Comparison of ENCODE assay signal across 19 mouse cellular contexts in genomic region chr12:91869352-91869751, GRCm38 (mm10).
"Had no signal": no experiment of that assay in that cellular context is flagged by ENCODE, and none has a peak within 500 bp of the region (broad histone marks: within the 10 kb centered on the region; RNA-seq: fewer than 3 reads in every experiment).

No protein-coding gene starts in this region.

- H3K4me2 ChIP-seq: lung, embryonic 14.5 days; midbrain, embryonic 12.5 days; neural tube, embryonic 13.5 days; neural tube, embryonic 15.5 days had no signal

- ATAC-seq: midbrain, embryonic 16.5 days had no signal

- H3K27me3 ChIP-seq: midbrain, embryonic 12.5 days; neural tube, embryonic 13.5 days; neural tube, embryonic 15.5 days had no signal

- H3K36me3 ChIP-seq: midbrain, embryonic 10.5 days; midbrain, embryonic 12.5 days; neural tube, embryonic 13.5 days; neural tube, embryonic 15.5 days had no signal

- H3K4me1 ChIP-seq: midbrain, embryonic 10.5 days; midbrain, embryonic 12.5 days; neural tube, embryonic 13.5 days; neural tube, embryonic 15.5 days had no signal

- H3K9ac ChIP-seq: lung, embryonic 14.5 days; midbrain, embryonic 12.5 days; neural tube, embryonic 13.5 days; neural tube, embryonic 15.5 days had no signal

- H3K4me3 ChIP-seq: midbrain, embryonic 10.5 days; midbrain, embryonic 12.5 days; myocyte; neural tube, embryonic 13.5 days; neural tube, embryonic 15.5 days had no signal

- DNase-seq: lung, adult 18-20 months; lung, embryonic 14.5 days; lung, postnatal 10 days; lung, postnatal 4 days; midbrain, embryonic 14.5 days; retina, postnatal 1 day; right cerebral cortex, adult 18-20 months; right cerebral cortex, postnatal 25 days; right cerebral cortex, postnatal 4 days; spleen, adult 18-20 months; thymus, adult 18-20 months; thymus, postnatal 25 days; thymus, postnatal 4 days had no signal

- H3K27ac ChIP-seq: midbrain, embryonic 10.5 days; midbrain, embryonic 12.5 days; neural tube, embryonic 13.5 days; neural tube, embryonic 15.5 days had no signal

- H3K9me3 ChIP-seq: midbrain, embryonic 10.5 days; midbrain, embryonic 12.5 days; neural tube, embryonic 13.5 days; neural tube, embryonic 15.5 days had no signal
